Mouse (Mus musculus) brain, embryonic 14.5 days (tissue): ENCODE results near the gene Gng12. TPM values are rescaled to one million over a fixed set of nuclear protein-coding genes. Genes with fewer than 3 reads are reported as not detected.
A peak's percentile ranks its signal among the peaks of the same experiment; 100 is the strongest.

Source experiments
- DNase-seq: peaks from one replicate; pipeline ENCODE4 v3.0.0-alpha.2; 2011; ENCODE audit warnings: low read depth
- CTCF ChIP-seq: fragments of 200-500 bp; IDR thresholded peaks from 2 replicates; pipeline ENCODE4 v1.5.1; 2012; ENCODE audit warnings: inconsistent platforms, mild to moderate bottlenecking, moderate library complexity, borderline replicate concordance; ENCODE audit not compliant: insufficient read depth, insufficient read length; ENCODE audit errors: extremely low read depth
- POLR2A ChIP-seq: fragments of 200-500 bp; IDR thresholded peaks from 2 replicates; pipeline ENCODE4 v1.6.1; 2012; ENCODE audit warnings: mild to moderate bottlenecking, inconsistent platforms, borderline replicate concordance; ENCODE audit not compliant: poor library complexity, insufficient read depth, insufficient read length, severe bottlenecking; ENCODE audit errors: extremely low read depth
- polyA plus RNA-seq: library from polyadenylated mRNA; depleted of rRNA; stranded (reverse); fragments of >200 nt; gene quantifications from 2 replicates; pipeline ENCODE4 v1.2.3, GENCODE M21; 2012

The Gng12 gene
- polyA plus RNA-seq, 1 experiment: 23.2 TPM

GRCm38 (mm10) chr6:66920786-66921185 lies 24.6 kb downstream of the Gng12 start:
- DNase-seq: no peak
- TF ChIP-seq POLR2A (no peak), CTCF (no peak)

GRCm38 (mm10) chr6:66921755-66922154 lies 25.6 kb downstream of the Gng12 start:
- TF ChIP-seq CTCF (no peak), POLR2A (no peak)
- DNase-seq: no peak

- DNase-seq: no peak
- TF ChIP-seq CTCF: no peak
- no peak for TF ChIP-seq POLR2A
These were observed 26.3 kb downstream of the Gng12 start for GRCm38 (mm10) chr6:66922501-66922900.

DNA sequence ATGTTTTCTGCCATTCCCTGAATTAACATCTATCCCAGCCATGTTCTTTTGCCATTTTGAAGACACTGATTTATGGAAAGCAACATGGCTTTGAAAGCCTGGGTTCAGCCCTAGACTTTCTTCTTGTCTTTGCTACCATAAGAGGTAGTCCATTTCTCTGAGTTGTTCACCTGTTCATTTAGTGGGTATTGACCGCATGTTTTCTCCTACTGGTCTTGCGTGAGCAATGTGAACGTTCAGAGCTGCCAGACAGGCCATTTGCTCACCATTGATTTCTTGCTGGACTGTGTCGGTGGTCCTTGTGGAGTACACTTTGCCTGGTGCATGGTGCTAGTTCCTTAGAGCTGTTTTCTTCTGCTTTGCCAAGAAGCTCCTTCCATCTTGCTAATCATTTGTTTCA lies 27.7 kb downstream of the Gng12 start:
- TF ChIP-seq POLR2A: no peak
- no peak for TF ChIP-seq CTCF
- DNase-seq: no peak

DNA sequence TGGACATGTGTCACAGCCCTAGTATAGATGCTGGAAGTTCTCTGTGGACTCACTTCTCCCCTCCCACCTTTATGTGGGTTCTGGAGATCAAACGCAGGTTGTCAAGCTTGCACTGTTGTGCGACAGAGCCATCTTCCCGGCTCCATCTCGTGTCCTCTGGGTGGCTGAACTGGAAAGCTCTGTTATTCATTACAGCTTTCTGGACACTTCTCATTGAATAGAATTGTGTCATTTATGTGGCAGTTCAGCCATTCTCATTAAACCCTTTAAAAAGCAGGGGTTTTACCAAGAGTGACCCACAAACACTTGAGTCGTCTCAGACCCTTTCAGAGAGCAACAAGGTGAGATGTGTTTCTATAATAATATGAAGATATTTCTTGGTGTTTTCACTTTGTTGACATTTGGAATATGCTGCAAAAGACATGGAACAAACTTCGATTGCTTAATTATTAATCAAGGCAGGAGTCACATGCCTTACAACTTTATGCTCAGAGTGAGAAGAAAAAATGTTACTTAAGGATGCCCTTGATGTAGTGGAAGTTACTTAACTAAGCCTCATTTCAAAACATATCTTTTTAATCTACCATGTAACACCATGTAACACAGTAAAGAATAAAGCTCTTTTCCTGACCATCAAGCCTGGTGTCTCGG lies 28.2 kb downstream of the Gng12 start:
- TF ChIP-seq CTCF: no peak
- no peak for TF ChIP-seq POLR2A
- DNase-seq: no peak

DNA sequence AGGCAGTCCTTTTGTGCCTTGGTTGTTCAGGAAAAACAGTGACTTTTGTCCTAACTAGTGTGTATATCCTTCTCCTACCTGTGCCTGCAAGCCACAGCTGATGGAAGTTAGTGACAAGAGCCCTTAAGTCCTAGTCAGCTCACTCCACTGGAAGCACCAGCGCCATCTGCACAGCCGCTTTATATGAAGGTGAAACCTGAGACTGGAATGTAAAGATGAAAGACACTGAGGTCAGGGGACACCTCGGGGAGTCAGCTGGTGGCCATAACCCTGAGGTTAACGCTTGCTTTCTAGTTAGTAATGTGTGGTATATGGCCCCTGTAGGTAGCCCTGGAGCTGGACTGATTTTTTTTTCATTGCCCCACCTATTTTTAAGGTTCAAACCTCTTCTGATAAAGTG lies 30.1 kb downstream of the Gng12 start:
- DNase-seq: no peak
- TF ChIP-seq CTCF (no peak), POLR2A (no peak)

GRCm38 (mm10) chr6:66928972-66929645 lies 32.9 kb downstream of the Gng12 start:
- DNase-seq: no peak
- TF ChIP-seq CTCF: peak; percentile 23; the same call in 1 of the 2 replicates
- no peak for TF ChIP-seq POLR2A

GRCm38 (mm10) chr6:66929694-66930093 lies 33.5 kb downstream of the Gng12 start:
- no peak for TF ChIP-seq CTCF
- no peak for TF ChIP-seq POLR2A
- DNase-seq: no peak

DNA sequence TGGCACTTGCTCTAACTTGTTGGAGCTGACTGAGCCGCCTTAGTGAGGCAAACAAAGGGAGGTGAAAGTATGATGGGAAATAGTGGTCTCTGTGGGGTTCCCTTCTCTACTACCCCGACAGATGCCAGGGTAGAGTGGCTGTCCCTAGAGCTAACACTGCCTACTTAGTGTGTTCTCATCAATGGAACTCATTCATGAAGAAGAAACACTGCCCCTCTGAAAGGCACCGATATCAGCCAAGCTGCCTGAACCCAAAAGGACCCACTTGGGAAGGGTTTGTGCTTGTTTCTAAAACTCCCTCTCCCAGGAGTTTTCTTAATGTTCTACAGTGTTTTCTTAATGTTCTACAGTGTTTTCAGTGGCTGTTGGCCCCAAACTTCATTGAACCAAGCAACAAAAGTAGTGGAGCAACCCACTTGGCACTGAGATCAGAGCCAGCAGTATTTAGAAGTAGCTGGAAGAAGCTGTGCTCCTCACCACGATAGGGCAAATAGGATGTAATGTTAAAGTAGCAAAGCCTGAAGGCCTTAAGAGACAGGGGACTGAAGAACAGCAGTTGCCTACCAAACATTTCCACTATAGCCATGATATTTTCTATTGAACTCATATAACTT lies 36.1 kb downstream of the Gng12 start:
- peak; percentile 48 for DNase-seq
- TF ChIP-seq POLR2A (no peak), CTCF (no peak)

GRCm38 (mm10) chr6:66940656-66941235 lies 44.5 kb downstream of the Gng12 start:
- no peak for DNase-seq
- no peak for TF ChIP-seq CTCF
- no peak for TF ChIP-seq POLR2A

DNA sequence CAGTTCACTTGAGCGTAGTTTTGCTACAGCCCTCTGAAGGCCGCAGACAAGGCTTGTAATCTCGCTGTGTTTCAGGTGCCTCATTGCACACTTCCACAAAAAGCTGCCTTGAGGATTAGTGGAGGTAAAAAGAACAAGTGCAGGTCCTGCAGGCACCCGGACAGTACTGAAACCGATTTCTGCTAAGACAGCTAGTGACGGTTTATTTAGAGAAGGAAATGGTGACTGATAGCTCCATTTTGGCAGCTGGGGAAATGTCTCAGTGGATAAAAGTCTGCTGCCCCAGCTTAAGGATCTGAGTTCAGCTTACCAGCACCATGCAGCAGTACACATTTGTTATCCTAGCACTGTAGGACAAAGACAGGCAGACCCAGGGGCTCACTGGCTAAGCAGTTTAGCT lies 45.6 kb downstream of the Gng12 start:
- TF ChIP-seq POLR2A: no peak
- no peak for TF ChIP-seq CTCF
- no peak for DNase-seq
